Mouse (Mus musculus) kidney, postnatal 14 days (tissue): ENCODE measurements at regions not wholly inside any gene's neighbourhood (a gene's known extent, or its start where the extent isn't known, plus 50 kb on each side); places are given as distances from the start of the nearest gene placed in this dataset.

ENCODE experiments used
- DNase-seq: peaks from one replicate; pipeline ENCODE4 v3.0.0; 2022; ENCODE audit warnings: mixed read lengths

DNA sequence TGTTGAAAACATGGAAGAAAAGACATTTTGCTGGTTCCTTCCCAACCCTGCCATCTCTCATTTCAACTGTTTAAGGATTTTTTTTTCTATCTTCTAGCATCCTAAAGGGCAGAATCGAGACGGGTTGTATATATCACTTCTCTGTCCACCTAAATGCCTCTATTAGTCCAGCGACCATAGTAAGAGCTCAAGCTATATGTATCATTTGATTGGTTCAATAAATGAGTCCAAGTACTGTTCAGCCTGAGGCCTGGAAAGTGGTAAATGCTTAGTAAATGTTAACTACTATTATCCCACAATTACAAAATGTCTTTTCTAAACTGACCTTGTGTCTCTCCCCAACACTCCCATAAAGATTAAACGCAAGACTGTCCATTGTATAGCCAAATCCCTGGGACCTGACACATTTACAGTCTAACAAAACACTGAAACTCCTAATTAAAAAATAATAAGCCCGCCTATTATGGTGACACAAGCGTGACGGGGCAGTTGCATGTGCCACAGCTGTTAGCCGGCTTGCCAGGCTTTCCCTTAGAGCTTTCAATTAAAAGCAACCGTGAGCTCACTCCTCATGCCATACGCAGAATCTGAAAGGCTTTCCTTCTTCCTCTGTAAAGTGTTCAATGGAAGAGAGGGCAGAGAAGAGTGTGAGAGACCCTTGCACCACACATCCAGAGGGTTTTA is 336.7 kb upstream of the Tenm4 start:
- DNase-seq = no peak

DNA sequence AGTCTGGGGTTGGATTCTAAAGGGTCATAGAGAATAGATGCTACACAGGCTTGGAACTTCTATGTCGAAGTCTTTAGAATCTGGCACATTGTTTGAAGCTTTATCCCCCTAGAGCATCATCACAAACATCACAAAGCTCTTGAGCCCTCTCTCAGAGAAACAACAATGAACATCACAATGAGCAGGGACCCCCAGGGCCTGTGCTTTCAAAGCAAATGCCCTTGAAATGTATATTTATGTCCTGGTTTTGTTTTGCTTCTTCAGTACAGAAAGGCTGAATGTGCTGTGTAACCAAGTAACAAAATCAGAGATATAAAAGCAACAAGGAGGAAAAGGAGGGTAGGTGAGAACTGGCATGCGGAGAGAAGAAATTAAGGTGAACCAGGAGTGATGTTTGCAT is 330.6 kb upstream of the Tenm4 start:
- no peak for DNase-seq

GRCm38 (mm10) chr7:95849874-95850273 is 321.2 kb upstream of the Tenm4 start:
- DNase-seq = no peak

GRCm38 (mm10) chr7:95852630-95853029 is 318.4 kb upstream of the Tenm4 start:
- DNase-seq = no peak

DNA sequence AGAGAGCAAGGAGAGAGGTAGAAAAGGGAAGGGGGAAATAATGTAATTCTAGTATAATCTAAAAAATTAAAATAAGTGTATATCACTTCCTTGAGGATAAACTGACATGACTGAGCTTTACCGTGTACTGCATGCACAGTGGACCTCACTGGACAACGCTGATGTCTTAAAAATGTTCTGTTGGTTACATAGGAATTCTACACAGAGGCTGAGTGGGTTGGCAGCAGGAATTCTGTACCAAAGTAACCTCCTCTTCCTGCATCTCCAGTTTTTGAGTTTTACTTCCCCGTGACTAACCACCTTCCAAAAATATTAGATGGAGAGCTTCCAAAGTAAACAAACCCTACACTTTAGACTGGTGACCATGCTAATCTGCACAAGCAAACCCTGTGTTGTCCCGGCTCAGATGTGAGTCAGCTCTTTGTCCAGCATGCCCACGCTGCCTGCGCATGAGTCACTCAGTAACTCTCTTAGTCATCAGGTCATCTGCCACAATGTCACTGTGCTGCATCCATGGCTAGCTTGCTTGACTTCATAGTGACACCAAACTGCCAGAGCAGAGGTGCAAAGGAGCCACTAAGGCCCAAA is 317.7 kb upstream of the Tenm4 start:
- DNase-seq = peak; percentile 10

- DNase-seq = peak; percentile 5
Observed at GRCm38 (mm10) chr7:95858247-95858646, 312.8 kb upstream of the Tenm4 start.

DNA sequence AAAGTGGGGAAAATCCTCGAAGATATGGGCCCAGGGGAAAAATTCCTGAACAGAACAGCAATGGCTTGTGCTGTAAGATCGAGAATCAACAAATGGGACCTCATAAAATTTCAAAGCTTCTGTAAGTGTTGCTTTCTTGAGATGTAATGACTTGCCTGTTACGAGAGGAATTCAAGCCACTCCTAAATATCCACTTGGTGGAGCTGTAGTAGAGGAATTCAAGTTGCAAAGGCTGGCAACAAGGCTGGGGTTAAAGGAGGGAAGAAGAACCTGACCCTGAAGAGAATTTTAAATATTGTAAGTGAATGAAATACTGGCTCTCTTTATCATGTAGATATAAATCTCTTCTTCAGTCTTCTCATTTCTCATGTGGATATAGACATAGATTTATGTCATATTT is 306.8 kb upstream of the Tenm4 start:
- DNase-seq = no peak

DNA sequence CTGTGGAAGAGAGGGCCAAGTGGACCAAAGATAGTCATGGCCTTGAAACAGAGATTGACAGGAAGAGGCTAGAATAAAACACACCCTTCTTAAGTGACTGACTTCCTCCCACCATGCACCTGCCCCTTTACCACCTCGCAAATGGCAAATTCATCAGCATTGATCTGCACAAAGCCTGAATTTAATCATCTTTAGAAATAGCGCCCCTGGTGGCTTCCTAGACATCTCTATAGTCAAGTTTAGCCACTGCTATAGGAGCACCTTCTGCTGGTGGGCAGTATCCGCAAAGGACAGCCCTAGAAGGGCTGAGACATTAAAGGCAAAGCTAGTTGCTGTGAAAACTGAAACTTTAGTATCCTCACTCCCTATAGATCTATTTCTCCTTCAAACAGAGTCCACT is 305.8 kb upstream of the Tenm4 start:
- no peak for DNase-seq

DNA sequence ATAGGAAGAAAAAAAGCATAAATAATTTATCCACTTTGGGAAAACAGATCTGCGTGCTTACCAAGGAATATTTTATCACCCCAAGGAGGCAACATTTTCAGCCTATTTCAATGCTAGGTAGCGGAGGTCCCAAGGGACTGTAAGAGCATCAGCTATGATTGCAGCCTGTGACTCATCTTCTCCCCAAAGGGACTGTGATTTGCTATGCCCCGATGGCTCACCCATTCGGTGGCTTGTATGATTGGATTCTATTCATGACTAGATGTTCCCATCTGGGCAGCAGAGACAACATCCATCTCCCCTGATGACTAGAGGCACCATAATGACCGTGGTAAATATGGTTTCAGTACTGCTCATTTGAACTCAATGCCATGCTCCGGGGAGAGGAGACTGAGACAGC is 302.3 kb upstream of the Tenm4 start:
- DNase-seq = no peak

DNA sequence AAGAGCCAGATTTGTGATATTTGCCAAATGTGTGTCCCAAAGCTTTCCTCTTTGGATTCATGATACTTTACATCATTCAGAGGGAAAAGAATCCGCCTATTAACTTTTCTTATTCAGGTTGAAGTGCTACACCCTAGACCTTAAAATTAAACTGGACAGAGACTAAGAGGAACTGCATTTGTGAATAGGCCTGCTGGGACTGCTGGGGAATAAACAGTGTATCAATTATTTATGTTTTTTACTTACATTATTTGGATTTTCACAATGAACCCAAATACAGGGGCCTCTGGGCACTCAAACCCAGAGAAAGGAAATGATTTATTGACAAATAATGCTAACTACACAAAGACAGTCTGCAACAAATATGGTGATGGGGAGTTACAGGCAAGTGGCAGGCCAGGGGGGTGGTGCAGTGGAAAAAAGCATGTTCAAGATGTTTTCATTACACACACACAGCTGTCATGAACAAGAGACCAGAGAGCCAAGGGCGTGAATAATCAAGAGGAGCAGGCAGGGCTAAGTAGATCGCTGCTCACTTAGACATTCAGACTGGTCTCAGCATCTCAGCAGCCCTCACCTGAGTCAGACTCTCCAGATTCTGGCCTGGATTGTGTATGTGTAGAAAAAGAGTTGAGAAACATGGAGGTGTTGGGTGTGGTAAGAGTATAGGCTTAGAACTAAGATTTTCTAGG is 290.3 kb upstream of the Tenm4 start:
- DNase-seq = no peak

DNA sequence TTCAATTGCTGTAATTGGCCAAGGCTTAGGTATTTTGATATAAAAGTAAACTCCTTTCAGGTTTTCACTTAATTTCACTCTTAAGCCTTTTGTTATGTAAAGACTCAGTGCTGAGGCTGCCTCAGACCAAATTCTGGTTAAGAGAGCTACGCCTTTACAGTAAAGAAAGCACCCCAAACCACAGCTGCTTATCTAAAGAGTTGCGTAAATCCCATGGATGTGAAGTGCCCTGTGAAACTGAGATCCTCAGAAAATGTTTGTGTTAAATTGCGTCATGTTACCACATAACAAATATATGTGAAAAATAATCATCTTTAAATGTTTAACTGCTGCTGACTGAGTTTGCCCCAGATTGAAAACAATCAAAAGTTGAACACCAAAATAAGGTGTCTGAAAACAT is 269.5 kb upstream of the Tenm4 start:
- no peak for DNase-seq

GRCm38 (mm10) chr7:95914406-95915080 is 256.5 kb upstream of the Tenm4 start:
- DNase-seq = no peak

GRCm38 (mm10) chr7:95919932-95920331 is 251.1 kb upstream of the Tenm4 start:
- no peak for DNase-seq

DNA sequence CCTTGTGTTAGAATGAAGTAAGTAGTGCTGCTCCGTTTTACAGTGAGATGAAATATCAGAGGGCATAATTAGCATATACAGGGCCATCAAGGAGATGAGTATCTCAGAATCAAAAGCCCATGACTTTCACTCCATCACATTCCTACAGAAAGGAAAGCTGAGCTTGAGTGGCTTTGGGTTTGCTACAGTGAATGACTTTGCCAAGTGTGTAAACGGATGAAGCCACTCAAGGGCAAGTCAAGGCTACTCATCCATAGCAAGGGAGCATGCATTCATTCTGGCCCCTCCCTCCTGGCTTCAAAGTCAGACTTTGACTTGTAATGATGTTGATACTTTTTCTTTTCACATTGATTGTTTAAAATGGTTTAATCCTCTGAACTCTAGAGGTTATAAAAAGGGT is 246.2 kb upstream of the Tenm4 start:
- no peak for DNase-seq

DNA sequence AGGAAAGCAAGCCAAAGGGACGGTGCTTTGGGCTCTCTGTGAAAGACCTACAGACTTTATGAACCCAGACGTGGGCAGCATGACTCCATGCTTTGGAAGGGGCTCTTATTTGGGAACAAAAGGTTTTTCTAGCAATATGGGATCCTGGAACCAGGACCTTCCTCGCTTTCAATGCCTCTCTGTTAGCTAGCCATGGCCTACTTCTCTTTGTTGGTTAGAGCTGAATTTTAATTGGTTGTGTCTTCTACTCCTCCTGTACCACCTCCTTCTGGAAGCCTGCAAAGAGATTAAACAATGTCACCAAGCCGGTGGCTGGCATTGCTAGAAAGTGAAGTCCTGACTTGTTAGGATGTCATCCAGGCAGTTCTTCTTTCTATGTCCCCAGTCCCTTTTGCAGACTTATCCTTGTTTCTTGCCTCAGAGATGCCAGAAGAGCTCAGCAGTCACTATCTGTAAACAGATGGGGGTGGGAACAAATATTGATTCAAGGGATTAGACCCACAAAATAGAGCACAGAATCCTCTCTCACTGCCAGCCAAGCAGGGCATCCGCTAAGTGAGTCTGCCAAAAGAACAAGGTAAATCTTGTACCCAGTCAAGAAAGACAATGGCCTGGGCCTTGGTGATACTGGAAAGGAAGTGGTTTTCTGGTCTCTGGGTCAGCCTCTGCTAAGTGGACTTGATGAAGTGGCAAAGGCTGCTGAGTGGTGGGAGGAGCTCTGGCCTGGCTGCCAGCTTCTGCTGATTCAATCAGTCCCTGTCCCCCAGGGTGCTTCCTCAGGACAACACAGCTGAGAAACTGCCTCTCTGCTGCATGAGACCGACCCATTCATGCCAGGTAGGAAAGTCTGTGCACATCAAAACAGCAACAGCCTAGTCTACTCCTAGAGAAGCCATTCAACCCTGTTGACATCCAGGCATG is 244.7 kb upstream of the Tenm4 start:
- no peak for DNase-seq

DNA sequence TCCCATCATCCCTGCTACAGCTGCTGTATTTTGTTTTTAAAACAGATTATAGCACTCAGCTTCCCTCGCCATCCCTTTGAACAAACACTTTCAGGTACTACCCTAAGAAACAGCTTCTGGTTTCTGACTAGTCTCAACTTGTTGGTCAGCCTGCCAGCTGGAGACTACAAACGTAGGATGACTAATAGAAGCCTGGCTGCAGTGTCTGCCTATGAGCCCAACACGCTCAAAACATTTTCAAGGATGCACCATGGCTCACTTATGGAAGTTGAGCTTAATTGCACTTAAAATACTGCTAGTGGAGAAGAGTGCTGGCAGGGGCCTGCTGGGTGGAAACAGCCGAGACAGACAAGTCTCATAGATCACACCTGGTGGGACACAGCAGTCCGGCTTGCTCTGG is 234.4 kb upstream of the Tenm4 start:
- DNase-seq = no peak

DNA sequence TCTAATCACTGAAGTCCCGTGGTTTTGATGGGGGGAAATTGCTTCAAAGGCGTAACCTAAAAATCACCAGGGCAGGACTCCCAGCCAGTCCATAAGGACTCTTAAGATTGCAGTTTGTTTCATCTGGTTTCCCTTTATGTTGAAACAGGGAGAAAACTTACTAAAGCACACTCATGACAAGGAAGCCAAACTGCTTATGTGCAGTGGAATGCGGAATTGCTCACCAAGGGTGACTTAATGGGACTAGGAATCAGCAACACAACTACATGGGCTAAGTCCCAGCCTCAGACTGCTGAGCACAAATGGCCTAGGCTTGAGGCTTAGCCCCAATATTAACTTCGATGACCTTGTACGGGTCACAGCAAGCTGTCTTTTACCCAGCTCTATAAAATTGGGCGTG is 227.6 kb upstream of the Tenm4 start:
- no peak for DNase-seq

- no peak for DNase-seq
Observed at GRCm38 (mm10) chr7:95952395-95952794, 218.7 kb upstream of the Tenm4 start.

- no peak for DNase-seq
Observed at GRCm38 (mm10) chr7:95954511-95954910, 216.5 kb upstream of the Tenm4 start.

- DNase-seq = no peak
Observed at GRCm38 (mm10) chr7:95955119-95955518, 215.9 kb upstream of the Tenm4 start.

DNA sequence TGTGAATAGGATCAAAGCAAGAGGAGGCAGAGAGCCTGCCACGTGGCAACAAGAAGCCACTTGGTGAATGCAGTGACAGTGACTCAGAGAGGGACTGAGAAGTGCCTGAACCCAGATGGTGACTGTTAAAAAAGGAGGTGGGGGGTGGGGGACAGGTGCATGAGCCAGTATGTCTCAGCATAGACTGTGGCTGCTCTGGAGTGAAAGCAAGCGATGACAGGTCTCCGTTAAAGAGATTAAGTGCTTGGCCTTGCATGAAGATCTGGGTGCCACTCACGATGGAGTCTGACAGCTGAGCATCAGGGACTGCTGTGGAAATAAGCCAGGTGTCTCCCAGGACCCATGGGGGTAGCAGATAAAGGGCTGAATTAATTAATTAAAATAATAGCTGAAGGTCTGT is 212.0 kb upstream of the Tenm4 start:
- no peak for DNase-seq

GRCm38 (mm10) chr7:95971863-95972262 is 199.2 kb upstream of the Tenm4 start:
- DNase-seq = peak; percentile 7

DNA sequence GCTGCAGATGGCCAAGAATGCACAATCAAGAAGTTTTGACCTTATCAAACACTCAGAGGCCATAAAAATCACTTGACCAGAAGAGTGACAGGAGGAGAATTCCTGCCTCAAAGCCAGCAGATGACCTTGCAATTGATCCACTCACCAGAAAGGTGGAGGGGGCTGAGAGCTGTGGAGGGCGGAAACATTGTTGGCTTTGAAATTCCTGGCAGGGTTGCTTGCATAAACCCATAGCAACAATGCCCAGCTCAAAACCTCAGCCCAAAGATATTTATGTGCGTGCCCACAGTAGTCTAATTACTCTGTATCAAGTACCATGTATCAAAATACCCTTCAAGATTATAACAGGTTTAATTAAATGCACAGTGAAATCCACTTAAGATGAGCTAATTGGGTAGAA is 197.0 kb upstream of the Tenm4 start:
- DNase-seq = no peak
